Mouse (Mus musculus): ENCODE data around the gene Mrpl1. TPM values are rescaled to one million over a fixed set of nuclear protein-coding genes. Genes with fewer than 3 reads are reported as not detected.

The Mrpl1 gene
- polyA plus RNA-seq, 1 experiment from 2014 or later: 23.5 TPM

- Histone ChIP-seq H3K27ac (ENCODE audit: low read length) (no peak overlapping the region), H3K4me3 (ENCODE audit: low read length) (no peak overlapping the region), H3K27me3 (ENCODE audit: control insufficient read depth, insufficient read depth, low read length) (no peaks in the 10 kb centered on the region), H3K4me2 (ENCODE audit: low read depth, low read length) (no peak overlapping the region), H3K9ac (ENCODE audit: low read length) (no peak overlapping the region), H3K36me3 (ENCODE audit: control insufficient read depth, insufficient read depth) (no peaks in the 10 kb centered on the region), H3K4me1 (ENCODE audit: control insufficient read depth, insufficient read depth, low read length) (no peaks in the 10 kb centered on the region), H3K9me3 (replicated peaks; ENCODE audit: control insufficient read depth, low read length) (peaks cover 4% of the 10 kb centered on the region; the same call in 1 of the 2 replicates)
- no peak for ATAC-seq (replicated peaks; ENCODE audit: extremely low read depth, insufficient read depth, low FRiP score)
- WGBS: 67% methylated on average over 3 of the region's 3 CpGs
Observed at GRCm38 (mm10) chr5:96170443-96170842, 38.9 kb upstream of the Mrpl1 start.

DNA sequence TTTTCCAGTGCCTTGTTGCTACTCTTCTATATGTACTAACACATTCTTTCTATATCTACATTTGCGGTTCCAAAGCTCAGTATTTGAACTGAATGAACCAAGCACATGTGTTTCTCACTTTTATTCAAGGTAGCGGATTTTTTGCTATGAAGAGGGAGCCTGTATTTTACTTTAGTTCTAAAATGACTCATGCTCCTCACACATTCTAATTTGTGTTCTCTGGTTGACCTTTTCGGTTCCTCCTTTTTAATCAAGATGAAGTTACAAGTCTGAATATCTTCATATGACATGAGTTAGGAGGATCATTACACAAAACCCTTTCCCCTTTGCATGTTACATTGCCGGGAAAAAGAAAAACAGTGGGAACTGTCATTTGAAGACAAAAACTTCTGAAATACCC lies 37.5 kb upstream of the Mrpl1 start:
- no peak for ATAC-seq (replicated peaks; ENCODE audit: extremely low read depth, insufficient read depth, low FRiP score)
- 89% methylated on average over 4 of the region's 4 CpGs for WGBS
- no peaks in the 10 kb centered on the region for H3K27me3 ChIP-seq (ENCODE audit: control insufficient read depth, insufficient read depth, low read length)
- H3K9ac ChIP-seq (ENCODE audit: low read length): no peak overlapping the region
- no peaks in the 10 kb centered on the region for H3K36me3 ChIP-seq (ENCODE audit: control insufficient read depth, insufficient read depth)
- no peaks in the 10 kb centered on the region for H3K4me1 ChIP-seq (ENCODE audit: control insufficient read depth, insufficient read depth, low read length)
- no peak overlapping the region for H3K4me3 ChIP-seq (ENCODE audit: low read length)
- no peak overlapping the region for H3K27ac ChIP-seq (ENCODE audit: low read length)
- no peak overlapping the region for H3K4me2 ChIP-seq (ENCODE audit: low read depth, low read length)
- peaks cover 2% of the 10 kb centered on the region; the same call in 1 of the 2 replicates for H3K9me3 ChIP-seq (replicated peaks; ENCODE audit: control insufficient read depth, low read length)

DNA sequence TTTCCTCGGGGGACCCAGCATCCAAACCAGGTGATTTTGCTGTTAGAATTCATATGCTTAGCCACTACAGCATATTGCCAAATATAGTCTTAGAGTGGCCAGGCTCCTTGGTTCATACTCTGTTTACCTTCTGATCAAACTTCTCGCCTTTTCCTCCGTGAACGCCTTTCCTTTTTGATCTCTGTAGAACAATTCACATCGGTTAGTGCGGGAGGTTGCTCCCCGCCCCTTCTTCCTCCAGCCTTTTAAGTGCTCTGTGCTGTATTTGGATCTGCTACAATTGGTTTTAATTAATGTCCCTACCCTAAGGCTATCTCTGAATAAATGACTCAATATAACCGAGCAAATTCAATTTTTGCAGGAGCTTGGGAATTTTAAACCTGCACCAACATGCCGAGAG lies 33.2 kb upstream of the Mrpl1 start:
- H3K4me3 ChIP-seq (ENCODE audit: low read length): no peak overlapping the region

DNA sequence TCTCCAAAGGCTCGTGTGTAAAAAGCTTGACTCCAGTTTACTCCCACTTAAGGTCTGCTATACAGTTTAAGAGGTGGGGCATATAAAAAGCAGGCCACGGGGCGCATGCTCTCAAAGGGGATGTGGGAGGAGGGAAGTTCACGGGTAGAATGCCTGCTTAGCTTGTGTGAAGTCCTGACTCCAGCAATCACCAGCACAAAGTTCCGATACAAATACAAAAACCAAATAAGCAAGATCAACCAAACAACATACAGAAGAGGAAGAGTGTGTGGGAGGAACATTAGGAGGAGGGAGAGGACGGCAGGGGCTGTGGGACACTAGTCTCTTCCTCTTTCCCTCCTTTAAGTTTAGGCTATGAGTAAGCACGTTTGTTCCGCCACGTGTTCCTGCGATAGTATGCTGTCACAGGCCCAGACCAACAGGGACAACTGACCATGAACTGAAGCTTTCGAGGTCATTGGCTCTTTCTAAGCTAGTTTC lies 32.4 kb upstream of the Mrpl1 start:
- H3K27ac ChIP-seq (ENCODE audit: low read length): no peak overlapping the region
- H3K4me2 ChIP-seq (ENCODE audit: low read depth, low read length): no peak overlapping the region
- H3K9ac ChIP-seq (ENCODE audit: low read length): no peak overlapping the region
- H3K36me3 ChIP-seq (ENCODE audit: control insufficient read depth, insufficient read depth): no peaks in the 10 kb centered on the region
- H3K4me3 ChIP-seq (ENCODE audit: low read length): no peak overlapping the region
- no peaks in the 10 kb centered on the region for H3K4me1 ChIP-seq (ENCODE audit: control insufficient read depth, insufficient read depth, low read length)
- no peak for ATAC-seq (replicated peaks; ENCODE audit: extremely low read depth, insufficient read depth, low FRiP score)
- no peaks in the 10 kb centered on the region for H3K27me3 ChIP-seq (ENCODE audit: control insufficient read depth, insufficient read depth, low read length)
- WGBS: 58% methylated on average over 11 of the region's 11 CpGs
- no peaks in the 10 kb centered on the region for H3K9me3 ChIP-seq (replicated peaks; ENCODE audit: control insufficient read depth, low read length)

More for the DNA sequence above, 33.2 kb upstream of the Mrpl1 start:
- H3K27me3 ChIP-seq (ENCODE audit: control insufficient read depth, insufficient read depth, low read length): no peaks in the 10 kb centered on the region
- H3K9ac ChIP-seq (ENCODE audit: low read length): no peak overlapping the region
- no peaks in the 10 kb centered on the region for H3K9me3 ChIP-seq (replicated peaks; ENCODE audit: control insufficient read depth, low read length)
- no peaks in the 10 kb centered on the region for H3K4me1 ChIP-seq (ENCODE audit: control insufficient read depth, insufficient read depth, low read length)
- no peak overlapping the region for H3K4me2 ChIP-seq (ENCODE audit: low read depth, low read length)
- no peak for ATAC-seq (replicated peaks; ENCODE audit: extremely low read depth, insufficient read depth, low FRiP score)
- 62% methylated on average over 9 of the region's 9 CpGs for WGBS
- no peaks in the 10 kb centered on the region for H3K36me3 ChIP-seq (ENCODE audit: control insufficient read depth, insufficient read depth)
- no peak overlapping the region for H3K27ac ChIP-seq (ENCODE audit: low read length)

GRCm38 (mm10) chr5:96183211-96183610 lies 26.1 kb upstream of the Mrpl1 start:
- H3K4me1 ChIP-seq (ENCODE audit: control insufficient read depth, insufficient read depth, low read length): peaks cover 3% of the 10 kb centered on the region
- H3K4me2 ChIP-seq (ENCODE audit: low read depth, low read length): no peak overlapping the region
- H3K36me3 ChIP-seq (ENCODE audit: control insufficient read depth, insufficient read depth): no peaks in the 10 kb centered on the region
- H3K9ac ChIP-seq (ENCODE audit: low read length): no peak overlapping the region
- no peak for ATAC-seq (replicated peaks; ENCODE audit: extremely low read depth, insufficient read depth, low FRiP score)
- H3K4me3 ChIP-seq (ENCODE audit: low read length): no peak overlapping the region
- 85% methylated on average over 2 of the region's 2 CpGs for WGBS
- no peaks in the 10 kb centered on the region for H3K27me3 ChIP-seq (ENCODE audit: control insufficient read depth, insufficient read depth, low read length)
- no peak overlapping the region for H3K27ac ChIP-seq (ENCODE audit: low read length)
- H3K9me3 ChIP-seq (replicated peaks; ENCODE audit: control insufficient read depth, low read length): no peaks in the 10 kb centered on the region

GRCm38 (mm10) chr5:96183987-96184386 lies 25.3 kb upstream of the Mrpl1 start:
- Histone ChIP-seq H3K4me2 (ENCODE audit: low read depth, low read length) (no peak overlapping the region), H3K36me3 (ENCODE audit: control insufficient read depth, insufficient read depth) (no peaks in the 10 kb centered on the region), H3K27me3 (ENCODE audit: control insufficient read depth, insufficient read depth, low read length) (no peaks in the 10 kb centered on the region), H3K9me3 (replicated peaks; ENCODE audit: control insufficient read depth, low read length) (no peaks in the 10 kb centered on the region), H3K9ac (ENCODE audit: low read length) (no peak overlapping the region), H3K27ac (ENCODE audit: low read length) (no peak overlapping the region), H3K4me1 (ENCODE audit: control insufficient read depth, insufficient read depth, low read length) (peaks cover 3% of the 10 kb centered on the region), H3K4me3 (ENCODE audit: low read length) (no peak overlapping the region)
- peak; percentile 72; the same call in 1 of the 2 replicates for ATAC-seq (replicated peaks; ENCODE audit: extremely low read depth, insufficient read depth, low FRiP score)
- 5% methylated on average over 2 of the region's 2 CpGs for WGBS

- 83% methylated on average over 1 of the region's 1 CpGs for WGBS
- no peak overlapping the region for H3K9ac ChIP-seq (ENCODE audit: low read length)
- no peak overlapping the region for H3K27ac ChIP-seq (ENCODE audit: low read length)
- H3K4me2 ChIP-seq (ENCODE audit: low read depth, low read length): no peak overlapping the region
- H3K36me3 ChIP-seq (ENCODE audit: control insufficient read depth, insufficient read depth): no peaks in the 10 kb centered on the region
- H3K4me1 ChIP-seq (ENCODE audit: control insufficient read depth, insufficient read depth, low read length): no peaks in the 10 kb centered on the region
- ATAC-seq (replicated peaks; ENCODE audit: extremely low read depth, insufficient read depth, low FRiP score): no peak
- no peaks in the 10 kb centered on the region for H3K27me3 ChIP-seq (ENCODE audit: control insufficient read depth, insufficient read depth, low read length)
- no peak overlapping the region for H3K4me3 ChIP-seq (ENCODE audit: low read length)
- H3K9me3 ChIP-seq (replicated peaks; ENCODE audit: control insufficient read depth, low read length): no peaks in the 10 kb centered on the region
Observed at GRCm38 (mm10) chr5:96189761-96190160, 19.5 kb upstream of the Mrpl1 start.

- Histone ChIP-seq H3K4me1 (ENCODE audit: control insufficient read depth, insufficient read depth, low read length) (no peaks in the 10 kb centered on the region), H3K27me3 (ENCODE audit: control insufficient read depth, insufficient read depth, low read length) (no peaks in the 10 kb centered on the region), H3K36me3 (ENCODE audit: control insufficient read depth, insufficient read depth) (no peaks in the 10 kb centered on the region), H3K4me3 (ENCODE audit: low read length) (no peak overlapping the region), H3K9ac (ENCODE audit: low read length) (no peak overlapping the region), H3K9me3 (replicated peaks; ENCODE audit: control insufficient read depth, low read length) (no peaks in the 10 kb centered on the region), H3K27ac (ENCODE audit: low read length) (no peak overlapping the region), H3K4me2 (ENCODE audit: low read depth, low read length) (no peak overlapping the region)
- 42% methylated on average over 4 of the region's 4 CpGs for WGBS
- no peak for ATAC-seq (replicated peaks; ENCODE audit: extremely low read depth, insufficient read depth, low FRiP score)
Observed at GRCm38 (mm10) chr5:96191251-96191650, 18.0 kb upstream of the Mrpl1 start.

- Histone ChIP-seq H3K27me3 (ENCODE audit: control insufficient read depth, insufficient read depth, low read length) (no peaks in the 10 kb centered on the region), H3K9ac (ENCODE audit: low read length) (no peak overlapping the region), H3K27ac (ENCODE audit: low read length) (no peak overlapping the region), H3K4me1 (ENCODE audit: control insufficient read depth, insufficient read depth, low read length) (no peaks in the 10 kb centered on the region), H3K36me3 (ENCODE audit: control insufficient read depth, insufficient read depth) (no peaks in the 10 kb centered on the region), H3K4me2 (ENCODE audit: low read depth, low read length) (no peak overlapping the region), H3K4me3 (ENCODE audit: low read length) (no peak overlapping the region), H3K9me3 (replicated peaks; ENCODE audit: control insufficient read depth, low read length) (0 out of 2 replicates have a peak, but pooled peaks cover 2% of the 10 kb centered on the region)
- no peak for ATAC-seq (replicated peaks; ENCODE audit: extremely low read depth, insufficient read depth, low FRiP score)
- 49% methylated on average over 2 of the region's 2 CpGs for WGBS
Observed at GRCm38 (mm10) chr5:96196547-96197052, 12.7 kb upstream of the Mrpl1 start.

Measured in heart, embryonic 16.5 days (tissue).